Mouse (Mus musculus) left cerebral cortex, adult 11 months (tissue): ENCODE results near the gene Lyg2.
A peak's percentile ranks its signal among the peaks of the same experiment; 100 is the strongest.

ENCODE experiments used
- DNase-seq: peaks from one replicate; pipeline ENCODE4 v3.0.0; 2022; ENCODE audit warnings: low spot score

The Lyg2 gene

DNA sequence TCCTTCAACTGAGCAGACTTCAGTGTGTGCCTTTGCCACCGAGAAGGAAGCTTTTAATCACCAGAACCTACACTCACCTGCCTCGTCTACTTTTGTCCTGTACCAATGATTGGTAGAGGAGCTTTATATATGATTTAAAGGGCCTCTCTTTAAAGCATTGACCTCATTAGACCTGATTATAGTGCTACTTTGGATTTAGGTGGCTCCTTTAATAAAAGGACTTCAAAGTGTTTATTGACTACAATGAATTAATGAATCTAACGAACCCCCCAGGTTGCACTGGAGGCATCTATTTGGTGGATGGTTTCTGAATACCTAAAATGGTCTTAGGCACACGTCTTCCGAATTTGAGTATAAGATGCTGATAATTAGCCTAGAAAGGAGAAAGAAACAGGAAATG is at the start of gene Lyg2:
TSS of gene Lyg2 (minus strand) at position 101 of the 400 bp plus-strand sequence.
- DNase-seq = no peak

DNA sequence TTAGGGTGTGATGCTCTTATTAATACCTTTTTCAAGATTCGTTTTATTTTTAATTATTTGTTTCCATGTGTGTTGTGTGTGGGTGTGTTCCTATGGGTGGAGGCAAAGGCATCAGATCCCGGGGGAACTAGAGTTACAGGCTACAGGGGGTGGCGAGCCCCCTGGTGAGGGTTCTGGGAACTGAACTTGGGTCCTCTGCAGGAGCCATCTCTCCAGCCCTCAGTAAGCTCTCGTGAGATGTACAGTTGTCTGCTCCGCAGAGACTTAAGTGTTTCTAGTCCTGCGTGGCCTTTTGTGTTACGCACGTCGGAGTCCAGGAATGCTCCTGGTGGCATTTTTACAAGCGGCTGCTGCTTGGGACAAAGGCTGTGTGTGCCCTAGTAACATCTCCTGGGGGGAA is 49.3 kb upstream of the Lyg2 start:
- DNase-seq = no peak

DNA sequence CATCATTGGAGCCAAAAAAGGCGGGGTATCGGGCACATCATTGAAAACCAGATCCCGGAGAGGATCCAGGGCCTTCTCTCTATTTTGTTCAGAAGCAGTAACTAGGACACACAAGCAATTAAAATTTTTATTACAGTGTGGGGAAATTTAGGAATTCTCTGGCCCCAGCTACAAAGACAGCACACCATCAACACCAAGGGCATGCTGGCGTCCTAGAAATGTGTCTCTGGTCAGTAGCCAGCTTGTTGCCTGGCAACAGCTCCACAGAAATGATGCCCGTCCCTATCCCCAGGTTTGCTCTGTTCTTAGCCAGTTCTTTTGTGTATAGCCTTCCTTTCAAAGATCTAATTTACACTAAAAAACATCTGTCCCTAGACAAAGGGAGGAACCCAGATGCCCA is 43.2 kb upstream of the Lyg2 start:
- DNase-seq = no peak

DNA sequence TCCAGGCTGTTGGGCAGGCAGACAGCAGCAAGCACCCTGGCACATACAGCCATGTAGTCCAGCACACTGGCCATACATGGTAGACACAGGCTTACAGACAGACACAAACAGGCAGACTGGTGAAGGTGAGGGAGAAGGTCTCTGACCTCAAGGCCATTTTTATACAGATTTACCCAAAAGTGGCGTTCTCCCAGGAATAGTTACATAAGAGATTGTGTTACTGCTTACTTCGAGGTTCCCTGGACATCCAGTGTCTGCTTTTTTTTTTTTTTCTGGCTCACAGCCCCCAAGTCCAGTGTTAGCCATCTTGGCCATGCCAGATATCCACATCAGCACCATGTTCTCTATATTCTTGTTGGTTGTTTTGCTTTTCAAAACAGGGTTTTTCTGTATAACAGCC is 42.2 kb upstream of the Lyg2 start:
- DNase-seq = no peak

DNA sequence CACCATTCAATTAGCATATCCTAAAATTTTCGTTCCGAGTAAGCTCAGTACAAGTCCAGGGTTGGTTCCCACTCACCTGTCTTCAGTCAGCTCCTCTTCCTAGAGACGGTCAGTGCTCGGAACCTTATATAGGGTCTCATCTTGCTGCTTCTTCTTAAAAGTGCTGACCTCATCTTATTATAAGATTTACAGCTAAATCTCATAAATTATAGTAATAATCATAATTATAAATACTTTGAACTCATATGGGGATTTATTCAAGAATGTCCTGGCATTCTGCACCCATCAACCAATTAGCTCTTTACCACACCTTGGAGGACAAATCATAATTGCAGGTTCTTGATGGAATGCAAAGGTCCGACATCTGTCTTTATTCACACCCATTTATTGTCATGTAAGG is 41.4 kb upstream of the Lyg2 start, which contains the start of gene Lyg1:
TSS of gene Lyg1 (minus strand) at position 101 of the 400 bp plus-strand sequence.
- DNase-seq = no peak

DNA sequence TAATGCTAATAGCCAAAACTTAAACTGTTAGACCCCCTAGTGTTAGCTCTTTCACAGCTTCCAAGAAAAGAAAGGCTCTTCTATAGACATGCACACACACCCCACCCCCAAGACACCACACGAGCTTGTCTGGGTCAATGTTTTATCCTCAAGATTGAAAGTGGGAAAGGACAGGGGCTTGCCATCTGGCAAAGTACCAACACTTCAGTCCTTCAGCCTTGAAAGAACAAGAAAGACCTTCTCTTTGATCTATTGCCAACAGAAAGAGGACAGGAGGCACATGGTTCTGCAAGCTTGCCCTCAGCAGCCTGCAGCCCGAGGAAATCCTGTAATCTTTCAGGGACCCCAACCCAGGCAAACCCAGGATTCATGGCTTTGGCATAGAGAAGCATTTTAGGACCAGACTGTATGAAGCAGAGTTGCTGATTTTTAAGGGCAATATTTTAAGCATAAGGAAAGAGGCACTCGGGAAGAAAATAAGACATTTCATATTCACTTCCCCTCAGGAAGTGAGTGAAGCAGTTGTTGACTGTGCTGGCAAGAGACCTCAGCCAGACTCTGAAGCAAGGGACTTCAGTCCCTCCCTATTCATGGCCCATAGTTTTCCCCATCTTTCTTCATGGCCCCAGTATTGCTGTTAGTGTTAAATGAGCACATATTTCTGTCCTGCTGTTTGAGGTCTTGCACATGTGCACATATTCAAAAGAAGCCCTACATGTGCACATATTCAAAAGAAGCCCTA is 40.6 kb upstream of the Lyg2 start:
- DNase-seq = no peak

DNA sequence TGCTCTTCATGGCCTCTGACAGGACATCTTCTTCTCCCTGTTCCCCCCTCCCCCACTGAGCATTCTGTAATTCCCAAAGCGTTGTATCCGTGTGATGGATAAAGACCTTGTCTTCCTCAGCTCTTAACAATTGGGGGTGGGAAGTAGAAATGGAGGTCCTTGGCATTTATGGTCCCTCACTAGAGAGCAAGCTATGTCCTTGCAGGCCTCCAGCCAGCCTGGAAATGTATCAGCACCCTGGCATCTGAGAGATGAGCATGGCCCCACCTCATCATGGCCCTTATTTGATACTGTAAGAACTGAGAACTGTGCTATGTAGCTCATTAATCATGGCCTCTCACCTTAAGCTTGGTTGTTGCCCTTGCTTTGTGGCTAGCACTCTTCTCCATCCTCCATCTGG is 39.0 kb upstream of the Lyg2 start:
- DNase-seq = no peak

DNA sequence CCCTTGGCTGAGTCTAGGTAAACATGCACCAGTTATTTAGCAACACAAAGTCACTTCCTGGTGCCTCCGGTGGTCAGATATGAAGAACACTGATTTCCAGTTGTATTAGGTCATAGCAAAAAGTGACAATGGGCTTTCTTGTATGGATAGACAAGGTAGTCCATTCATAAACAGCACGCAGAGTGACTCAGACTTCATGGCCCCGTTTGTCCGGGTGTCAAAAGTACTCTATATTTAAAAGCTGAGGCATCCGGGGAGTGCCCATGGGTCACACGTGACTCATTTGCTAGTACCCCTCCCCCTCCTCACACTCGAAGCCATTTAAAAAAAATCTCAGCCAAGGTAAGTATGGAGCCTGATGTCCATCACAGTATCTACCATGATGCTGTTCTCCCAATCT is 38.5 kb upstream of the Lyg2 start:
- DNase-seq = no peak

DNA sequence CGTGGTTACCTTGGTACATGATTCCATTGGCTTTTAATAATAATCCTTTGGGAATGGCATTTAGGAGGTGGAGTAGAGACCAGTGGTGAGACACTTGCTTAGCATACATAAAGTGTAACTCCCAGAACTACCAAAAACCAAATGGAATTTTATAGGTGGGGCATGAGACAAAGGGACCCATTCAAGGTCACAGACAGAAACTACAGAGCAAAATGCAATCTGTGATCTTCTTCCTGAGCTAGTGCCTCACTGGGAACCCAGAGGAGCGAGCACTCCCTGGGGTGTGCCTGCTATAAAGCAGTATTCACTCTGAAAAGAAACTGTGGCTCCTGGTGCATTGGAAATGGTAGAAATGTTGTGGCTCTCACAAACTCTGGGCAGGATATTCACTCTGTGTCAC is 32.6 kb upstream of the Lyg2 start:
- no peak for DNase-seq

DNA sequence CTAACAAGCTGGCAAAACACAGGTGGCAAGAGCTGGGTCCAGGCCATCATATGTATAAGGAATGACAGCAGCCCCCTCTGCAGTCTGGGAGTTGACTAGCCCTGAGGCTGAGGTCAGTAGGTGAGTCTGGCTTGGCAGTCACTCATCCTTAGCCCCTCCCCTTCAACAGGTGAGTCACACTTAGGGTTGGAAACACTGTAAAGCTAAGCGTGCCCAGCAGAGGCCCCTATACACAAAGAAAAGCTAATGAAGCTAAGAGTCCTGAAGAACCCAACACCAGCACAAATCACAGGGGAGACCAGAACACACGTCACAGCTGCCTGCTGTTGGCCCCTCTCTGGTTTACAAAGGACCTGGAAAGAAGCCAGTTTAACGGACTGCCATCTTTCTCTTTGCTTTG is 15.5 kb upstream of the Lyg2 start:
- no peak for DNase-seq

DNA sequence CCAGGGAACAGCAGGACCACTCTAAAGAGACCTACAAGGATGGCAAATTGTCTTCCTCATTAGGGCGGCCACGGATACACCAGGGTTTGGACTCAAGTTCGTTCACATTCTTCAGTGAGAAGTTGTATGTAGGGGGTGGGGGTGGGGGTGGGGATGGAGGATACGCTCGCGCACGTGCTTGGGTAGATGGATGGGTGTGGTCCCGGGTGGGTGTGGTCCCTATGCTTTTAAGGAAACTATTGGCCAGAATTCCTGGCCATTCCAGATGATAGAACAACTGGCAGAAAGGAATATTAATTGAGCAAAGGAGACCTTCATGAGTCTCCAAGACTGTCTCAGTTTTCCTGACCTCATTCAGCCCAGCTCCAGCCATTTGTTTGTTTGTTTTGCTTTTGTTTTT is 9.7 kb upstream of the Lyg2 start:
- DNase-seq = no peak

DNA sequence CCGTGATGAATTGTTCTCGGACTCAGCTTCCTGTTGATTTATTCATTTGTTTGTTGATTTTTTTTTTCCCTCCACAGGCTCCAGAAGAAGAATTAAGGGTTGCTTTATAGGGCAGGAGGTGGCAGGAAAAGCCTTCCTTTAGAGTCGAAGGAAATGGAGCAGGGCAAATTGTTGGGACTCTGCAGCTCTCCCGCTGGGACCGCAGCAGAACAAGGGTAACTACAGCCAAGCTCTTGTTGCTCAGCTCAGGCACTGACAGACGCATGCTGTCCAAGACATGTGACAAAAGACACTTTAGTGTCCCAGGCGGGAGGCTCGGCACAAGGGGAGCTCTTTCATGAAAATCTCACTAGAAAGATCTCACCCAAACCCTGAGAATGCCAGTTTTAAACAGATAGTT is 6.2 kb upstream of the Lyg2 start:
- DNase-seq = no peak

DNA sequence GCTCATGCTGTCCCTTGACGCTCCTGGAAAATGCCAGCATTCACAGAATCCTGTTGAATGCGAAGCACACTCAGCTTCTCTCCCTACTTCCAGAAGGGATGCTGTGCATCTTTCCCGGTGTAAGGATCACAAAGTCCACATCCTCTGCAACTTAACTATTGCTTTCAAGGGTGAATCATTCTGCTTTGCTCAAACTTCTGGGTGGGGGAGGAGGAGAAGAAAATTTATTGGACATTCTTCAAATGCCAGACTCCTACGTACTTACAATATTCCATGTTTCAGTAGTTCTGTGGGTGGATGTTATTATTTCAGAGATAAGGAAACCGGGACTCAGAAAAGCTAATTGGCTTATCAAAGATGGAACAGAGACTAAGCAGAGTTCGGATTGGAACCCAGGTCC is 1.8 kb upstream of the Lyg2 start:
- no peak for DNase-seq

DNA sequence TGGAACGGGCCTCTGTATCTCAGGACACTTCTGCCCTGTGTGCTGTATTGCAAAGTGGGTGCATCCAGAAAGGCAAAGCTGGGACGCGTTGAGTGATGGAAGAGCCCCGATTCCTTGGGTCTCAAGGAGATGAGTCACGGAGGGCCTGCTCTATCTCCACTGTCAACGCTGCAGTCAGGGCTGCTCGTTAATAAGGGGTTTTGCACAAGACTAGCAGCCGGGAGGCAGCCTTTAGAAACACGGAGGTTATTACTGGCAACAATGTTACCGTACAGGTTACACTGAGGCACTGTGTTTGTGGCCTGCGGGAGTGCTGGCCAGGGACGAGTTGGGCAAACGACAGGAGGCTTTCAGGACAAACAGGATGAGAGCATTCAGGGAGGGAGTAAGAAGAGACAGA is 1.4 kb upstream of the Lyg2 start:
- DNase-seq = no peak

DNA sequence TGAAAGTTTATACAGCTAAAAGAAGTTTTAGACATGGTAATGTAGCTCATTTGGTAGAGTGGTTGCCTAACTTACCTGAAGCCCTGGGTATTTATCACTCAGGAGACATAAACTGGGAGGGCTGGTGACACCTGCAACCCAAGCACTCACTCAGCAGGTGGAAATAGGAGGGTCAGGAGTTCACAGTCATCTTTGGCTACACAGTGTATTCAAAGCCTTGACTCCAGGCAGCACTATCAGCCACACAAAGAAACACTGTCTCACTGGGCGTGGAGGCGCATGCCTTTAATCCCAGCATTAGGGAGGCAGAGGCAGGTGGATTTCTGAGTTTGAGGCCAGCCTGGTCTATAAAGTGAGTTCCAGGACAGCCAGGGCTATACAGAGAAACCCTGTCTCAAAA is 3.5 kb downstream of the Lyg2 start:
- DNase-seq = no peak

DNA sequence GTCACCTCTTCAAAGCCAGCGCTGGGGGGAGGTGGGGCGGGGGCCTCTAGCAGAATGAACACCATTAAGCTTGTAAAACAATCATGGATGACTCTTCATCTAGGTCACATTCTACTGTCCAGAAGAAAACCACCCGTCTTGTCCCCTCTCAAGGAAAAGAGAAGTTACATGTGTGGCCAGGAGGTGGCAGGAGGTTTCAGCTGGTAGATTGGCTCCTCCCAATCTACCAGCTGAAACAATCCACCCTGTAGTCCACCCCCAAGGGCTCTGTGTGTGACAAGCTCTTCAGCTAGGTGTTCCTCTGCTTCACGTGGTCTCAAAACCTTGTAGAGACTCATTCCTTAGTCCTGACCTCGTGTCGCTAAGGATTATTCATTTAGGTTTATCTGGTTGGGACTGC is 13.1 kb downstream of the Lyg2 start:
- DNase-seq = no peak

DNA sequence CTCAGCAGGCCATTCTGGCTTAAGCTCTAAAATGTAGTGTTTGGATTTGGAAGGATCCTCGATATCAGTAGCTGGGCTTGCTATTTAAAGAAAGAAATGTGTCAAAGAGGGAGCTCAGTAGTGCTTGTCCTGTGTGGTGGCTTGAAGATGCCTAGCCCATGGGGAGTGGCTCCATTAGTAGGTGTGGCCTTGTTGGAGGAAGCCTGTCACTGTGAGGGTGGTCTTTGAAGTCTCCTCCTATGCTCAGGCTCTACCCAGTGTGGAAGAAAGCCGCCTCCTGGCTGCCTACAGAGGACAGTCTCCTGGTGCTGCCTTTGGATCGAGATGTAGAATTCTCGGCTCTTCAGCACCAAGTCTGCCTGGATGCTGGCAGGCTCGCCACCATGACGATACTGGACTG is 16.0 kb downstream of the Lyg2 start:
- DNase-seq = no peak

DNA sequence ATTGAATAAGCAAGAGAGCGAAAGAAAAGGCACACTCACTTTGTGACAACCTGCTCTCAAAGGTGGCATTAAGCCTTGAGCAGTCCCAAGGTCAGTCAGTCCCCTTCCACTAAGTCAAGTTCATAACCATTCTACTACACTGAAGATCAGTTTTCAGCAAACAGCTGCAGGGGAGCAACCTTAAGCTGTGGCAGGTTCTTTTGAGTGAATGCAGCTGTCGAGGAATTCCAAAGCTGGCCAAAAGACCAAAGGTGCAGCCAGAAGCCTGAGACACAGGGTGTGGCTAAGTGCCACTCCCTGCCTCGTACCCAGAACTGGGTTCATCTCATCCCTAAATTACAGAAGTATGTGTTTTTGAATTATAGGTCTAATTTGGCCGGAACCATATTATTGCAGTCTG is 16.5 kb downstream of the Lyg2 start:
- DNase-seq = no peak

DNA sequence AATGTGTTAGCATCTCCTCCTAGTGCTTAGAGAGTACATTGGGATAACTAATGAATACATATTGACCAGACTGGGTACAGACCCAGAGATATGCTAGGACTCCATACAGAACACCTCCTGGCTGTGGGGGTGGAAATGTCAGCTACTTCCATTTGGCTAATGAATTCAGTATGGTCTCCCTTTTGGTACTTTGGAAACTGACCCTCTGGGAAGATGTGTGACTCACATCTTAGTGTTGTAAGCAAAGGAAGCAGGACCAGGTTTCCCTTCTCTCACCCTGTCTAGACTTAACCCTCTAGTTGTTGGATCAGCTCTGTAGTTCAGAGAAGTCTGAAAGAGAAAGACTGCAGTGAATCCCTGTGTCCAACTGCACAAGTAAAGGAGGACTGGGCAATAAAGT is 21.7 kb downstream of the Lyg2 start:
- no peak for DNase-seq

DNA sequence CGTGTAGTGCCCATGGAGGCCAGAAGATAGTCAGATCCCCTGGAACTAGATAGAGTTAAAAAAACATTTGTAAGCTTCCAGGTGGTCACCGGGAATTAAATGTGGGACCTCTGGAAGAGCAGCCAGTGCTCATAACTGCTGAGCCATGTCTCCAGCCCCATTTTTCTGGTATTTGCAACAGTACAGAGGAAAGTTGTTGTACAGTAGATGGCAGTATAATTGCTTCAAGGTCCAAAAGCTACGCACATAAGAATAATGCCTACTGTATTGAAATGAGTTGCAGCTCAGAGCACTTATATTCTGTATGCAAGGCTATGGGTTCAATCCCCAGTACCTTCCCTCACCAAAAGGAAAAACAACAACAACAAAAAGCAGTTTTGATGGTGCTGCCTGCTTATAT is 24.9 kb downstream of the Lyg2 start:
- DNase-seq = no peak

DNA sequence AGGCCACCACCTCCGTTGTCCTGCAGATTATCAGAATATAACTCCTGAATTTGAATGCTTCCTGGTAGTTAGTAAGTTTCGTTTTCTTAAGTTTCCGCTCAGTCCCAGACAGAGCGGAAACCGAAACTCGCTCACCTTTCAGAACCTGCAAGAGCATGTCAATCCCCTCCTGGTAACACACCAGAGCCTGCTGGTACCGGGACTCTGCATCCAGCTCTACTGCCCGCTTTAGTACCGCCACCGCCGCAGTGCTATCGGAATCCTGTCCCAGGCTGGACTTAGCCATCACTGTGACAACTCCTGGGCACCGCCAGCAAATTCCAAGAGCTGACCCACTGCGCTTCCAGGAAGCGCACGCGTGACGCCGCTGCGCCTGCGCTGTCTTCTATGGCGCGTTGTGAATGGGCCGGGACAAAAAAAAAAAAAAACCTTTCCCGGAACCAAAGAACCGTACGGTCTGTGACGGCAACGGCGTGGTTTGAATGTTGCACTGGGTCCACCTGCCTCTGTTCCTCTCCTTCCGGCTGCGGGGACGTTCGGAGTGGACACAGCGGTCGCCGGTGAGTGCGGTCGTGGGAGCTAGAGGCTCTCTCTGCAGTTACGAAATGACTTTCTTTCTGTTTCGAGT is 26.2 kb downstream of the Lyg2 start, which contains the start of the genes Mitd1 and Mrpl30:
TSS of gene Mitd1 (minus strand) at position 387 of the 628 bp plus-strand sequence.
TSS of gene Mrpl30 (plus strand) at position 453 of the 628 bp plus-strand sequence.
- peak; percentile 81 for DNase-seq

DNA sequence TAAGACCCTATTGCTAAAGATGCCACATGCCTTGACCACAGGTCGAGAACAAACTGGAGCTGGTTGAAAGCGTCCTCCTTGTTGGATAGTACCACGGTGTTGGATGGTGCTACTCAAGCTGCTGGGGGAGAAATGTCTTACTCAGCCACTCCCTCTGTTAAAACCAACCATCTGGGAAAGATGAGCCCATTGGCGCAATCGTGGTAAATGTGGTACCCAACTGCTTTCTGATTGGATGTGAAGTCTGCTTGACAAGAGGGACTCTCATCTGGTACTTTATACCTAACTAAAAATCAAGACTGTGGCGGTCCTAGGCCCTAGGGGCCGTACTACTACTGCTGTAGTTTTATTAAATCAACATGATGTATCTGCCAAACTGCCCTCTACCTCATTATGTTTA is 27.1 kb downstream of the Lyg2 start:
- no peak for DNase-seq

DNA sequence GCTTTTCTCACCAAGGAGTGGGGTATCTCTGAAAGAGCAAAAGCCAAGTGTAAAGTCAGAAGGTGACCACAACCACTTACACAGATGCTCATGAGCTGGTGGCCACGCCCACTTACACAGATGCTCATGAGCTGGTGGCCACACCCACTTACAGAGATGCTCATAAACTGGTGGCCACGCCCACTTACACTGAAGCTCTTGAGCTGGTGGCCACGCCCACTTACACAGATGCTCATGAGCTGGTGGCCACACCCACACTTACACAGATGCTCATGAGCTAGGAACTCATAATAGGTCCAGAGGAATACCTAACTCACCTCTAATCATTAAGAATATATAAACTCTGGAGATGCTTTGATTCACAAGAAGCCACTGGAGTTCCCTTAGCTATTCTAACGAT is 31.8 kb downstream of the Lyg2 start:
- DNase-seq = no peak

DNA sequence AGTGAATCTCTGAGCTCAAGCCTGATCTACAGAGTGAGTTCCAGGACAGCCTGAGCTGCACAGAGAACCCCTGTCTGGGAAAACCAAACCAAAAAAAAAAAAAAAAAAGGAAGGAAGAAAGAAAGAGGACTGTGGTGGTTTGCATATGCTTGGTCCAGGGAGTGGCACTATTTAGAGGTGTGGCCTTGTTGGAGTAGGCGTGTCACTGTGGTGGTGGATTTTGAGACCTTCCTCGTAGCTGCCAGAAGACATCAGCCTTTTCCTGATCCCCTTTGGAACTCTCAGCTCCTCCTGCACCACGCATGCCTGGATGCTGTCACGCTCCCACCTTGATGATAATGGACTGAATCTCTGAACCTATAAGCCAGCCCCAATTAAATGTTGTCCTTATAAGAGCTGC is 32.9 kb downstream of the Lyg2 start:
- DNase-seq = no peak
